In genomic region chr12:85662896-85663295, GRCm38 (mm10) we compare ENCODE assay signal across 7 mouse cellular contexts. TPM values are rescaled to one million over a fixed set of nuclear protein-coding genes. Genes with fewer than 3 reads are reported as not detected.
A peak's percentile ranks its signal among the peaks of the same experiment; 100 is the strongest.
DNase-seq lines count a peak whose midpoint lies in the region; ATAC-seq and TF ChIP-seq lines count a peak whose summit lies in the region.

No protein-coding gene starts in this region.

- CTCF ChIA-PET in Patski (lab: Charles Lee), result interaction anchor here (1.0 to 1.6 kb wide), 4 partner anchors 14 to 156 kb away, joined by 3 to 11 read pairs (median 4); no protein-coding TSS in a partner anchor

- peak overlapping the region; percentile 26; the same call in 1 of the 2 replicates for H3K9ac ChIP-seq in forebrain, embryonic 15.5 days (replicated peaks)
- H3K9ac ChIP-seq in hindbrain, postnatal 0 days (replicated peaks; ENCODE audit: low read length), result no peak overlapping the region

- 7% methylated on average over 9 of the region's 9 CpGs for whole genome bisulfite sequencing in forebrain, embryonic 15.5 days
- 12% methylated on average over 9 of the region's 9 CpGs for WGBS in hindbrain, postnatal 0 days

- H3K9me3 ChIP-seq in forebrain, embryonic 15.5 days, result no peaks in the 10 kb centered on the region
- no peaks in the 10 kb centered on the region for H3K9me3 ChIP-seq in hindbrain, postnatal 0 days (ENCODE audit: low read length)

- H3K36me3 ChIP-seq in forebrain, embryonic 15.5 days, result no peaks in the 10 kb centered on the region
- no peaks in the 10 kb centered on the region for H3K36me3 ChIP-seq in hindbrain, postnatal 0 days (ENCODE audit: insufficient read depth, low read length)

- in situ Hi-C loops in Patski (cut with MboI; ENCODE audit: low pct_unique_long_range_greater_than_20kb), result no loop called here

- ATAC-seq in Patski, result no peak
- peak; percentile 70; the same call in 1 of the 2 replicates for ATAC-seq in forebrain, embryonic 15.5 days (replicated peaks)
- ATAC-seq in hindbrain, postnatal 0 days, result peak; percentile 74
- peak; percentile 73; the same call in 1 of the 2 replicates for ATAC-seq in megakaryocyte-erythroid progenitor cell, adult 5-6 weeks (replicated peaks; ENCODE audit: low FRiP score, low TSS enrichment, poor library complexity, severe bottlenecking)

- H3K4me3 ChIP-seq in forebrain, embryonic 15.5 days, result no peak overlapping the region
- no peak overlapping the region for H3K4me3 ChIP-seq in hindbrain, postnatal 0 days (ENCODE audit: low read length)

- TF ChIP-seq CTCF in Patski (IDR thresholded peaks at IDR 0.05), result peak; percentile 93
- TF ChIP-seq CTCF in hindbrain, postnatal 0 days (IDR thresholded peaks at IDR 0.05; ENCODE audit: low read depth), result peak; percentile 91

- peak; percentile 3 for DNase-seq in Patski (ENCODE audit: low read depth, low spot score)
- DNase-seq in c-Kit-positive CD71-positive TER-119-positive erythroid progenitor cells, embryonic 14.5 days (ENCODE audit: low spot score), result peak; percentile 35
- peak; percentile 92 for DNase-seq in hindbrain, postnatal 0 days (ENCODE audit: low spot score)
- peak; percentile 79 to 81 for DNase-seq in left cerebral cortex, adult 18-20 months (ENCODE audit: low spot score in 2 of 2)
- peak; percentile 80 for DNase-seq in right cerebral cortex, postnatal 14 days

- H3K4me1 ChIP-seq in forebrain, embryonic 15.5 days, result peaks cover 6% of the 10 kb centered on the region; the same call in 1 of the 2 replicates
- H3K4me1 ChIP-seq in hindbrain, postnatal 0 days (ENCODE audit: insufficient read depth, low read length), result no peaks in the 10 kb centered on the region

- POLR2A ChIA-PET in Patski (lab: Charles Lee), result no interaction called here

- no peak overlapping the region for H3K27ac ChIP-seq in forebrain, embryonic 15.5 days (replicated peaks)
- H3K27ac ChIP-seq in hindbrain, postnatal 0 days, result no peak overlapping the region

- H3K27me3 ChIP-seq in Patski, result no peaks in the 10 kb centered on the region
- H3K27me3 ChIP-seq in forebrain, embryonic 15.5 days, result no peaks in the 10 kb centered on the region
- H3K27me3 ChIP-seq in hindbrain, postnatal 0 days (ENCODE audit: insufficient read depth, low read length), result no peaks in the 10 kb centered on the region

- no peak overlapping the region for H3K4me2 ChIP-seq in forebrain, embryonic 15.5 days (replicated peaks)
- H3K4me2 ChIP-seq in hindbrain, postnatal 0 days (ENCODE audit: low read depth, low read length), result 0 out of 2 replicates have a peak overlapping the region, but pooled peaks have one; percentile 25

RNA-seq across cellular contexts. Expression of gene Batf, which starts 23.6 kb away (rescaled TPM):
- not detected for polyA plus RNA-seq in Patski (2021)
- 0.40 and 0.66 TPM in 2 replicates for polyA plus RNA-seq in forebrain, embryonic 15.5 days (2015; fragmentation: Nextera tagmentation; extraction: Ambion mirVana)
- total RNA-seq in hindbrain, postnatal 0 days (2014; rRNA removed), result 0.54 TPM in 1 of 2 replicates, not detected in the other
- 1.0 and 1.5 TPM in 2 replicates for polyA plus RNA-seq in hindbrain, postnatal 0 days (2015; fragmentation: Nextera tagmentation; extraction: Ambion mirVana)
- total RNA-seq in left cerebral cortex, adult 18-20 months (2021), result under 1 TPM; 0.40 to 0.73 TPM
- total RNA-seq in megakaryocyte-erythroid progenitor cell, adult 5-6 weeks (2014; fragmentation: Nextera tagmentation), result 3.3 and 4.7 TPM in 2 replicates
- total RNA-seq in megakaryocyte-erythroid progenitor cell, adult 5-6 weeks (2017), result 10.4 and 32.5 TPM in 2 replicates

Comparison
In these comparisons a context has a peak if more than half of its experiments do, and no peak if none do; other contexts are left out.
1. DNase-seq: peak in every context shown above with its lines; median percentile 92 in hindbrain, postnatal 0 days; 80 in left cerebral cortex, adult 18-20 months; 80 in right cerebral cortex, postnatal 14 days; 35 in c-Kit-positive CD71-positive TER-119-positive erythroid progenitor cells, embryonic 14.5 days; 3 in Patski.